Mouse (Mus musculus): ENCODE measurements around the gene Cfl2.

DNA sequence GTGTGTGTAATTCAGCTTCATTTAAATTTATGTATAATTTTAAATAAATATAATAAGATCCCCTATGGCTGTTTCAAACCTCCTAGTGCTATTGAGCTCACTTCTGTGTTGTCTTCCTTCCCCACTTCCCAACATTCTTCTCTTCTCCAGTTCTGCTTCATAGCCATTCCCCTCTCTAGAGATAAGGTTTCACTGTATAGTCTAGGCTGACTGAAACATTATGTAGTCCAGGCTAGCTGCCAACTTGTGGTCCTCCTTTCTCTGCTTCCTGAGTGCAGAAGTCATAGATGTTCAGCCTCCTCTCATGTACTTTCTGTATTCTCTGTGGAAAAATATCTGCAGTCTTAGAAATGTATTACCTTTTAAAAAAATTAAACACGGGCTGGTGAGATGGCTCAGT is 15.2 kb upstream of the Cfl2 start:
- TF ChIP-seq ZNF384 (IDR thresholded peaks at IDR 0.05; ENCODE audit: low read depth, low read length) (no peak), ZC3H11A (IDR thresholded peaks at IDR 0.05; ENCODE audit: borderline replicate concordance, low read depth, low read length) (no peak), MAFK (IDR thresholded peaks at IDR 0.05; ENCODE audit: insufficient read depth, low read depth, low read length) (no peak), HCFC1 (IDR thresholded peaks at IDR 0.05; ENCODE audit: borderline replicate concordance, insufficient read depth, low read length) (no peak), CHD2 (IDR thresholded peaks at IDR 0.05; ENCODE audit: low read depth, low read length) (no peak)
